Comparison of ENCODE assay signal across 22 mouse cellular contexts in the genomic region with DNA sequence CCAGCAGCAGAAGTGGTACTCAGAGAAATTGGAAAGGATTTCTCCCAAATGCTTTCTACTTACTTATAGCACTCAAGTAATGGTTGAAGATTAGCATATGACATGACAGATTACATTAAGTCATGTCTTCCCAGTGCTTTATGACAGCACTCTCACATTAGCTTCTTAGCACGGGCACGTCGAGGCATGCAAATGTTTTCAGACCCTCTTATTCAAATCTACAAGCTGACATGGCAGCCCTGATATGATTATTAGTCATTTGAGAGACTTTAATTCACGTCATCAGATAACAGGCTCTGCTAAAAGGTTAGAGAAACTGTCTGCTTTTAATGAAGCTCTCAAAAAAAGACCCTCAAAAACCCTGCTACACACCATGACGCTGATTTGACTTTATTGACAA.
A peak's percentile ranks its signal among the peaks of the same experiment; 100 is the strongest.
DNase-seq lines count a peak whose midpoint lies in the region; ATAC-seq and TF ChIP-seq lines count a peak whose summit lies in the region.
"Had no signal": no experiment of that assay in that cellular context is flagged by ENCODE, and none has a peak within 500 bp of the region (broad histone marks: within the 10 kb centered on the region; RNA-seq: fewer than 3 reads in every experiment).

No protein-coding gene starts in this region.

- no peak for TF ChIP-seq CTCF in brain, embryonic 14.5 days (IDR thresholded peaks at IDR 0.05; ENCODE audit: borderline replicate concordance, extremely low read depth, insufficient read depth, insufficient read length)

- H3K4me2 ChIP-seq in embryonic facial prominence, embryonic 14.5 days (ENCODE audit: low read depth, low read length), result no peak overlapping the region
- H3K4me2 ChIP-seq in forebrain, embryonic 15.5 days (replicated peaks), result no peak overlapping the region
- H3K4me2 ChIP-seq in forebrain, embryonic 12.5 days, result no peak overlapping the region
- H3K4me2 ChIP-seq: embryonic facial prominence, embryonic 13.5 days; heart, embryonic 11.5 days; hindbrain, embryonic 12.5 days; hindbrain, embryonic 15.5 days had no signal

- H3K36me3 ChIP-seq in embryonic facial prominence, embryonic 14.5 days (ENCODE audit: control insufficient read depth, insufficient read depth, low read length), result no peaks in the 10 kb centered on the region
- H3K36me3 ChIP-seq in embryonic facial prominence, embryonic 10.5 days (replicated peaks), result no peaks in the 10 kb centered on the region
- H3K36me3 ChIP-seq in forebrain, embryonic 15.5 days, result no peaks in the 10 kb centered on the region
- H3K36me3 ChIP-seq in forebrain, embryonic 12.5 days (replicated peaks), result no peaks in the 10 kb centered on the region
- H3K36me3 ChIP-seq: embryonic facial prominence, embryonic 13.5 days; hindbrain, embryonic 12.5 days; hindbrain, embryonic 15.5 days had no signal

- H3K27ac ChIP-seq in embryonic facial prominence, embryonic 14.5 days (replicated peaks; ENCODE audit: low read depth, low read length), result no peak overlapping the region
- H3K27ac ChIP-seq in embryonic facial prominence, embryonic 10.5 days (replicated peaks), result no peak overlapping the region
- no peak overlapping the region for H3K27ac ChIP-seq in forebrain, embryonic 15.5 days (replicated peaks)
- H3K27ac ChIP-seq in forebrain, embryonic 12.5 days, result no peak overlapping the region
- H3K27ac ChIP-seq: embryonic facial prominence, embryonic 13.5 days; hindbrain, embryonic 12.5 days; hindbrain, embryonic 15.5 days had no signal

- no peak overlapping the region for H3K9ac ChIP-seq in embryonic facial prominence, embryonic 14.5 days (ENCODE audit: low read depth, low read length)
- H3K9ac ChIP-seq in forebrain, embryonic 15.5 days (replicated peaks), result no peak overlapping the region
- no peak overlapping the region for H3K9ac ChIP-seq in forebrain, embryonic 12.5 days
- H3K9ac ChIP-seq: embryonic facial prominence, embryonic 13.5 days; hindbrain, embryonic 12.5 days; hindbrain, embryonic 15.5 days had no signal

- no peaks in the 10 kb centered on the region for H3K27me3 ChIP-seq in embryonic facial prominence, embryonic 14.5 days (replicated peaks; ENCODE audit: control insufficient read depth, insufficient read depth, low read length)
- H3K27me3 ChIP-seq in embryonic facial prominence, embryonic 10.5 days (replicated peaks; ENCODE audit: low read depth, poor library complexity, severe bottlenecking), result no peaks in the 10 kb centered on the region
- H3K27me3 ChIP-seq in forebrain, embryonic 15.5 days, result no peaks in the 10 kb centered on the region
- H3K27me3 ChIP-seq in forebrain, embryonic 12.5 days, result no peaks in the 10 kb centered on the region
- H3K27me3 ChIP-seq: embryonic facial prominence, embryonic 13.5 days; hindbrain, embryonic 12.5 days; hindbrain, embryonic 15.5 days had no signal

- TF ChIP-seq POLR2A in brain, embryonic 14.5 days (IDR thresholded peaks at IDR 0.05; ENCODE audit: borderline replicate concordance, extremely low read depth, insufficient read depth, insufficient read length, poor library complexity, severe bottlenecking), result no peak

- H3K4me3 ChIP-seq in embryonic facial prominence, embryonic 14.5 days (ENCODE audit: low read depth, low read length), result no peak overlapping the region
- no peak overlapping the region for H3K4me3 ChIP-seq in embryonic facial prominence, embryonic 10.5 days
- H3K4me3 ChIP-seq in forebrain, embryonic 15.5 days, result no peak overlapping the region
- H3K4me3 ChIP-seq in forebrain, embryonic 12.5 days (replicated peaks), result no peak overlapping the region
- H3K4me3 ChIP-seq: embryonic facial prominence, embryonic 13.5 days; hindbrain, embryonic 12.5 days; hindbrain, embryonic 15.5 days had no signal

- no peak for ATAC-seq in embryonic facial prominence, embryonic 14.5 days (ENCODE audit: low read depth)
- peak; percentile 57; the same call in 1 of the 2 replicates for ATAC-seq in forebrain, embryonic 15.5 days (replicated peaks)
- ATAC-seq in forebrain, embryonic 12.5 days (ENCODE audit: low FRiP score), result no peak
- ATAC-seq in erythroblast, adult 5-6 weeks (replicated peaks; ENCODE audit: low FRiP score, poor library complexity, severe bottlenecking), result no peak
- ATAC-seq: activated CD4-positive, CD25-positive, alpha-beta regulatory T cell, adult 4 months; intestine, postnatal 0 days had no signal

- 65% methylated on average over 5 of the region's 5 CpGs for WGBS in embryonic facial prominence, embryonic 14.5 days
- WGBS in embryonic facial prominence, embryonic 10.5 days, result 72% methylated on average over 5 of the region's 5 CpGs
- WGBS in forebrain, embryonic 15.5 days, result 37% methylated on average over 5 of the region's 5 CpGs
- 63% methylated on average over 5 of the region's 5 CpGs for WGBS in forebrain, embryonic 12.5 days

- H3K4me1 ChIP-seq in embryonic facial prominence, embryonic 14.5 days (ENCODE audit: control insufficient read depth, insufficient read depth, low read length), result peaks cover 6% of the 10 kb centered on the region
- H3K4me1 ChIP-seq in embryonic facial prominence, embryonic 10.5 days, result peaks cover 5% of the 10 kb centered on the region
- H3K4me1 ChIP-seq in forebrain, embryonic 15.5 days, result no peaks in the 10 kb centered on the region
- H3K4me1 ChIP-seq in forebrain, embryonic 12.5 days, result no peaks in the 10 kb centered on the region
- H3K4me1 ChIP-seq: hindbrain, embryonic 12.5 days; hindbrain, embryonic 15.5 days had no signal

- H3K9me3 ChIP-seq in embryonic facial prominence, embryonic 14.5 days (ENCODE audit: control insufficient read depth, low read length), result no peaks in the 10 kb centered on the region
- no peaks in the 10 kb centered on the region for H3K9me3 ChIP-seq in embryonic facial prominence, embryonic 10.5 days
- no peaks in the 10 kb centered on the region for H3K9me3 ChIP-seq in forebrain, embryonic 15.5 days
- H3K9me3 ChIP-seq in forebrain, embryonic 12.5 days, result no peaks in the 10 kb centered on the region
- H3K9me3 ChIP-seq: embryonic facial prominence, embryonic 13.5 days; hindbrain, embryonic 12.5 days; hindbrain, embryonic 15.5 days had no signal

- peak; percentile 40 for DNase-seq in embryonic facial prominence, embryonic 14.5 days (ENCODE audit: low spot score)
- no peak for DNase-seq in embryonic facial prominence, embryonic 10.5 days (ENCODE audit: low spot score)
- peak; percentile 70 for DNase-seq in brain, embryonic 14.5 days (ENCODE audit: low read depth)
- peak; percentile 40 for DNase-seq in retina, embryonic 14.5 days (ENCODE audit: low spot score)
- no peak for DNase-seq in gastrocnemius, postnatal 10 days
- DNase-seq: adrenal gland, postnatal 10 days; adrenal gland, postnatal 36 days; cerebellum, adult 11 months; cerebellum, adult 2 months; cerebellum, adult 9-11 months; cerebellum, postnatal 25 days; gastrocnemius, postnatal 14 days; heart, adult 11 months had no signal

Comparison
In these comparisons a context has a peak if more than half of its experiments do, and no peak if none do; other contexts are left out.
1. DNase-seq: peak in embryonic facial prominence, embryonic 14.5 days (single experiment), brain, embryonic 14.5 days (single experiment) and retina, embryonic 14.5 days (single experiment); none in embryonic facial prominence, embryonic 10.5 days (single experiment) and gastrocnemius, postnatal 10 days (single experiment).